Mouse (Mus musculus) ES-E14 (cell line): ENCODE measurements at regions not wholly inside any gene's neighbourhood (a gene's known extent, or its start where the extent isn't known, plus 50 kb on each side); places are given as distances from the start of the nearest gene placed in this dataset.

Source experiments
- CHD2 ChIP-seq: IDR thresholded peaks from 2 replicates; pipeline ENCODE4 v1.6.1; 2014; ENCODE audit warnings: mild to moderate bottlenecking, low read depth, low read length, inconsistent platforms
- HCFC1 ChIP-seq: IDR thresholded peaks from 2 replicates; pipeline ENCODE4 v1.6.1; 2012; ENCODE audit warnings: low read length, inconsistent platforms, borderline replicate concordance; ENCODE audit not compliant: insufficient read depth

- TF ChIP-seq CHD2 (no peak), HCFC1 (no peak)
Observed at GRCm38 (mm10) chr2:40342579-40342978, 1116.3 kb upstream of the Ppp6c start.
